Mouse (Mus musculus) CH12.LX (cell line): ENCODE results near the gene Gli2.

ENCODE experiments used
- CHD2 ChIP-seq: IDR thresholded peaks from 2 replicates; pipeline ENCODE4 v1.6.1; 2011; ENCODE audit warnings: low read length, improper control_type of control experiment
- CTCF ChIP-seq, 2 experiments: IDR thresholded peaks in 1 of 2; conservative IDR thresholded peaks in 1 of 2; 2 replicates each; pipeline ENCODE4 v1.5.1; 2011 to 2012; ENCODE audit warnings: low read depth in 2 of 2, low read length in 2 of 2, improper control_type of control experiment in 1 of 2, inconsistent platforms in 1 of 2, mild to moderate bottlenecking in 1 of 2, moderate library complexity in 1 of 2
- ELF1 ChIP-seq: IDR thresholded peaks from 2 replicates; pipeline ENCODE4 v1.6.1; 2014; ENCODE audit warnings: low read depth, mild to moderate bottlenecking, inconsistent platforms, low read length, improper control_type of control experiment
- EP300 ChIP-seq: IDR thresholded peaks from 2 replicates; pipeline ENCODE4 v1.6.1; 2011; ENCODE audit warnings: low read length, improper control_type of control experiment
- ETS1 ChIP-seq: conservative IDR thresholded peaks from 2 replicates; pipeline ENCODE4 v1.6.1; 2012; ENCODE audit warnings: low read depth, mild to moderate bottlenecking, inconsistent platforms, low read length, improper control_type of control experiment, moderate library complexity
- HCFC1 ChIP-seq: IDR thresholded peaks from 2 replicates; pipeline ENCODE4 v1.6.1; 2012; ENCODE audit warnings: low read depth, mild to moderate bottlenecking, inconsistent platforms, low read length, improper control_type of control experiment
- JUN ChIP-seq: IDR thresholded peaks from 2 replicates; pipeline ENCODE4 v1.6.1; 2011; ENCODE audit warnings: low read depth, mild to moderate bottlenecking, low read length, improper control_type of control experiment, moderate library complexity; ENCODE audit not compliant: insufficient read depth
- MAZ ChIP-seq: IDR thresholded peaks from 2 replicates; pipeline ENCODE4 v1.6.1; 2012; ENCODE audit warnings: low read depth, mild to moderate bottlenecking, inconsistent platforms, low read length, improper control_type of control experiment, moderate library complexity
- POLR2A ChIP-seq: IDR thresholded peaks from 2 replicates; pipeline ENCODE4 v1.6.1; 2011; ENCODE audit warnings: low read depth, mild to moderate bottlenecking, improper control_type of control experiment, low read length
- RAD21 ChIP-seq: IDR thresholded peaks from 2 replicates; pipeline ENCODE4 v1.6.1; 2011; ENCODE audit warnings: low read depth, mild to moderate bottlenecking, low read length, improper control_type of control experiment, moderate library complexity
- RCOR1 ChIP-seq: conservative IDR thresholded peaks from 2 replicates; pipeline ENCODE4 v1.6.1; 2012; ENCODE audit warnings: low read depth, mild to moderate bottlenecking, inconsistent platforms, low read length, improper control_type of control experiment
- SIN3A ChIP-seq: IDR thresholded peaks from 2 replicates; pipeline ENCODE4 v1.6.1; 2012; ENCODE audit warnings: low read length, improper control_type of control experiment, inconsistent platforms
- TBP ChIP-seq: conservative IDR thresholded peaks from 2 replicates; pipeline ENCODE4 v1.6.1; 2011; ENCODE audit warnings: low read depth, low read length, improper control_type of control experiment
- ZNF384 ChIP-seq: IDR thresholded peaks from 2 replicates; pipeline ENCODE4 v1.6.1; 2012; ENCODE audit warnings: low read depth, low read length, improper control_type of control experiment, inconsistent platforms

- TF ChIP-seq POLR2A (no peak), CHD2 (no peak), TBP (no peak), ELF1 (no peak), CTCF (conservative IDR thresholded peaks at IDR 0.05 in 1 of 2, IDR thresholded peaks at IDR 0.05 in 1 of 2; ENCODE audit: low read depth in 2 of 2, low read length in 2 of 2) (no peak), SIN3A (no peak), RAD21 (no peak), RCOR1 (no peak), HCFC1 (no peak), JUN (no peak), ETS1 (no peak), ZNF384 (no peak), EP300 (no peak), MAZ (no peak)
Observed at GRCm38 (mm10) chr1:118938206-118938605, 115.2 kb downstream of the Gli2 start.
